Mouse (Mus musculus): ENCODE data around the gene Tgfbr3. TPM values are rescaled to one million over a fixed set of nuclear protein-coding genes. Genes with fewer than 3 reads are reported as not detected.

The Tgfbr3 gene
- polyA plus RNA-seq, 1 experiment from 2014 or later: 12.4 TPM

DNA sequence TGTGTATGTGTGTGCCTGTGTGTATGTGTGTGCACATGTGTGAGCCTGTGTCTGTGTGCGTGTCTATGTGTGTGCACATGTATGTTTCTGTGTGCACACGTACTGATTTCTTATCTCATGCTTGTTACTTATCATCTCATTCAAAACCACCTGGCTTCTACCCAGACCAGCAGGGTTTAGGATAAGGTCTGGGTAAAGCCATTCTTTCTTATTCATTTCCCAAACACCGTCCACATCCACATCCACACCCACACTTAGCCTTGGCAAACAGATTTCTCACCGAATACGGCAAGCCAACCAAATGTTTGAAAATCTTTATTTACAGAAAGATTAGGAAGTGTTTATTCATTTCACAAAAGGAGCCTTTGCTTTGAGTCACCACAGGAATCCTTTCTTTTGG is 191.4 kb downstream of the Tgfbr3 start:
- H3K36me3 ChIP-seq (ENCODE audit: control insufficient read depth, insufficient read depth, low read length): no peaks in the 10 kb centered on the region
- H3K27me3 ChIP-seq (ENCODE audit: control insufficient read depth, insufficient read depth, low read length): no peaks in the 10 kb centered on the region
- DNase-seq (ENCODE audit: low spot score) (no peak), ATAC-seq (ENCODE audit: insufficient number of reproducible peaks, low FRiP score, low TSS enrichment, low read depth) (no peak)
- 86% methylated on average over 5 of the region's 5 CpGs for WGBS
- H3K27ac ChIP-seq (replicated peaks; ENCODE audit: low read depth, low read length): no peak overlapping the region
- H3K4me2 ChIP-seq (ENCODE audit: low read depth, severe bottlenecking): no peak overlapping the region
- H3K9ac ChIP-seq (ENCODE audit: low read length): no peak overlapping the region
- H3K9me3 ChIP-seq (ENCODE audit: control insufficient read depth, low read length): no peaks in the 10 kb centered on the region
- H3K4me1 ChIP-seq (ENCODE audit: control insufficient read depth, insufficient read depth, low read length): no peaks in the 10 kb centered on the region
- no peak overlapping the region for H3K4me3 ChIP-seq (ENCODE audit: low read depth, low read length)

- ATAC-seq (ENCODE audit: insufficient number of reproducible peaks, low FRiP score, low TSS enrichment, low read depth): no peak
- no peak overlapping the region for H3K27ac ChIP-seq (replicated peaks; ENCODE audit: low read depth, low read length)
- no peaks in the 10 kb centered on the region for H3K27me3 ChIP-seq (ENCODE audit: control insufficient read depth, insufficient read depth, low read length)
- H3K4me3 ChIP-seq (ENCODE audit: low read depth, low read length): no peak overlapping the region
- H3K36me3 ChIP-seq (ENCODE audit: control insufficient read depth, insufficient read depth, low read length): no peaks in the 10 kb centered on the region
- H3K4me2 ChIP-seq (ENCODE audit: low read depth, severe bottlenecking): no peak overlapping the region
- no peak overlapping the region for H3K9ac ChIP-seq (ENCODE audit: low read length)
- no peaks in the 10 kb centered on the region for H3K9me3 ChIP-seq (ENCODE audit: control insufficient read depth, low read length)
- no peaks in the 10 kb centered on the region for H3K4me1 ChIP-seq (ENCODE audit: control insufficient read depth, insufficient read depth, low read length)
- 65% methylated on average over 7 of the region's 7 CpGs for WGBS
- no peak for DNase-seq (ENCODE audit: low spot score)
These were observed 192.1 kb downstream of the Tgfbr3 start for GRCm38 (mm10) chr5:107097314-107097713.

GRCm38 (mm10) chr5:107094233-107094632 is 195.2 kb downstream of the Tgfbr3 start:
- ATAC-seq (ENCODE audit: insufficient number of reproducible peaks, low FRiP score, low TSS enrichment, low read depth): no peak
- DNase-seq (ENCODE audit: low spot score): no peak

DNA sequence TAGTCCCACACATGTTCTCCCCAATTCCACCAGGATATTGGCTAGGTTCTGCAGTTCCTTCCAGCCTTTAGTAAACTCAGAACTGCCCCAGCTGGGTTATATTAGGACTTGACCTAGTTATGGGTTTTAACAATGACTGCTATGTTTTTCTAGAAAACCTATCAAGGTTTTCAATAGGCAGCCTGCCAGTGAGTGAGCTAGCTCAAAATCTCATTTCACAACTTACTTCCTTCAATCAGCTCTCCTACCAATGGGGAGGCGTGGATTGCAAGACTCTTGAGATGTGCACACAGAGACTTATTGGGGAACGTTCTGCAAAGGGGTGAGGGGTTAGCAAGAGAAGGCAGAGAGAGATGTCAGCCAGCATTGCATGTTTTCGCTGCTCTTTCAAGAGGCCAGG is 196.2 kb downstream of the Tgfbr3 start:
- Histone ChIP-seq H3K9ac (ENCODE audit: low read length) (no peak overlapping the region), H3K4me1 (ENCODE audit: control insufficient read depth, insufficient read depth, low read length) (0 out of 2 replicates have a peak, but pooled peaks cover 6% of the 10 kb centered on the region), H3K4me3 (ENCODE audit: low read depth, low read length) (no peak overlapping the region), H3K36me3 (ENCODE audit: control insufficient read depth, insufficient read depth, low read length) (no peaks in the 10 kb centered on the region), H3K4me2 (ENCODE audit: low read depth, severe bottlenecking) (no peak overlapping the region), H3K27me3 (ENCODE audit: control insufficient read depth, insufficient read depth, low read length) (no peaks in the 10 kb centered on the region), H3K27ac (replicated peaks; ENCODE audit: low read depth, low read length) (no peak overlapping the region), H3K9me3 (ENCODE audit: control insufficient read depth, low read length) (no peaks in the 10 kb centered on the region)
- no peak for ATAC-seq (ENCODE audit: insufficient number of reproducible peaks, low FRiP score, low TSS enrichment, low read depth)
- 82% methylated on average over 3 of the region's 3 CpGs for WGBS
- no peak for DNase-seq (ENCODE audit: low spot score)

More at GRCm38 (mm10) chr5:107094233-107094632, 195.2 kb downstream of the Tgfbr3 start:
- 36% methylated on average over 5 of the region's 5 CpGs for WGBS
- Histone ChIP-seq H3K36me3 (ENCODE audit: control insufficient read depth, insufficient read depth, low read length) (no peaks in the 10 kb centered on the region), H3K4me2 (ENCODE audit: low read depth, severe bottlenecking) (no peak overlapping the region), H3K4me1 (ENCODE audit: control insufficient read depth, insufficient read depth, low read length) (0 out of 2 replicates have a peak, but pooled peaks cover 6% of the 10 kb centered on the region), H3K9ac (ENCODE audit: low read length) (no peak overlapping the region), H3K4me3 (ENCODE audit: low read depth, low read length) (no peak overlapping the region), H3K27ac (replicated peaks; ENCODE audit: low read depth, low read length) (no peak overlapping the region), H3K27me3 (ENCODE audit: control insufficient read depth, insufficient read depth, low read length) (no peaks in the 10 kb centered on the region), H3K9me3 (ENCODE audit: control insufficient read depth, low read length) (no peaks in the 10 kb centered on the region)

- ATAC-seq (ENCODE audit: insufficient number of reproducible peaks, low FRiP score, low TSS enrichment, low read depth) (no peak), DNase-seq (ENCODE audit: low spot score) (no peak)
- H3K9ac ChIP-seq (ENCODE audit: low read length): no peak overlapping the region
- no peak overlapping the region for H3K4me3 ChIP-seq (ENCODE audit: low read depth, low read length)
- peaks cover 15% of the 10 kb centered on the region; the same call in 1 of the 2 replicates for H3K4me1 ChIP-seq (ENCODE audit: control insufficient read depth, insufficient read depth, low read length)
- no peak overlapping the region for H3K4me2 ChIP-seq (ENCODE audit: low read depth, severe bottlenecking)
- no peaks in the 10 kb centered on the region for H3K36me3 ChIP-seq (ENCODE audit: control insufficient read depth, insufficient read depth, low read length)
- no peaks in the 10 kb centered on the region for H3K9me3 ChIP-seq (ENCODE audit: control insufficient read depth, low read length)
- no peaks in the 10 kb centered on the region for H3K27me3 ChIP-seq (ENCODE audit: control insufficient read depth, insufficient read depth, low read length)
- no peak overlapping the region for H3K27ac ChIP-seq (replicated peaks; ENCODE audit: low read depth, low read length)
- 71% methylated on average over 8 of the region's 8 CpGs for WGBS
These were observed 197.3 kb downstream of the Tgfbr3 start for GRCm38 (mm10) chr5:107092137-107092536.

- no peaks in the 10 kb centered on the region for H3K36me3 ChIP-seq (ENCODE audit: control insufficient read depth, insufficient read depth, low read length)
- no peaks in the 10 kb centered on the region for H3K9me3 ChIP-seq (ENCODE audit: control insufficient read depth, low read length)
- no peaks in the 10 kb centered on the region for H3K27me3 ChIP-seq (ENCODE audit: control insufficient read depth, insufficient read depth, low read length)
- no peak for DNase-seq (ENCODE audit: low spot score)
- 51% methylated on average over 5 of the region's 5 CpGs for WGBS
- H3K4me3 ChIP-seq (ENCODE audit: low read depth, low read length): no peak overlapping the region
- no peak overlapping the region for H3K27ac ChIP-seq (replicated peaks; ENCODE audit: low read depth, low read length)
- peaks cover 16% of the 10 kb centered on the region; the same call in 1 of the 2 replicates for H3K4me1 ChIP-seq (ENCODE audit: control insufficient read depth, insufficient read depth, low read length)
- H3K4me2 ChIP-seq (ENCODE audit: low read depth, severe bottlenecking): no peak overlapping the region
- no peak overlapping the region for H3K9ac ChIP-seq (ENCODE audit: low read length)
- ATAC-seq (ENCODE audit: insufficient number of reproducible peaks, low FRiP score, low TSS enrichment, low read depth): no peak
These were observed 199.5 kb downstream of the Tgfbr3 start for GRCm38 (mm10) chr5:107089966-107090365.

- DNase-seq (ENCODE audit: low spot score) (peak; percentile 57), ATAC-seq (ENCODE audit: insufficient number of reproducible peaks, low FRiP score, low TSS enrichment, low read depth) (peak; percentile 76)
- Histone ChIP-seq H3K27me3 (ENCODE audit: control insufficient read depth, insufficient read depth, low read length) (no peaks in the 10 kb centered on the region), H3K4me2 (ENCODE audit: low read depth, severe bottlenecking) (no peak overlapping the region; the same call in 1 of the 2 replicates), H3K4me1 (ENCODE audit: control insufficient read depth, insufficient read depth, low read length) (peaks cover 16% of the 10 kb centered on the region; the same call in 1 of the 2 replicates), H3K27ac (replicated peaks; ENCODE audit: low read depth, low read length) (no peak overlapping the region), H3K36me3 (ENCODE audit: control insufficient read depth, insufficient read depth, low read length) (no peaks in the 10 kb centered on the region), H3K9me3 (ENCODE audit: control insufficient read depth, low read length) (no peaks in the 10 kb centered on the region), H3K4me3 (ENCODE audit: low read depth, low read length) (no peak overlapping the region), H3K9ac (ENCODE audit: low read length) (no peak overlapping the region)
- 54% methylated on average over 12 of the region's 12 CpGs for WGBS
These were observed 201.3 kb downstream of the Tgfbr3 start for GRCm38 (mm10) chr5:107087829-107088808.

DNA sequence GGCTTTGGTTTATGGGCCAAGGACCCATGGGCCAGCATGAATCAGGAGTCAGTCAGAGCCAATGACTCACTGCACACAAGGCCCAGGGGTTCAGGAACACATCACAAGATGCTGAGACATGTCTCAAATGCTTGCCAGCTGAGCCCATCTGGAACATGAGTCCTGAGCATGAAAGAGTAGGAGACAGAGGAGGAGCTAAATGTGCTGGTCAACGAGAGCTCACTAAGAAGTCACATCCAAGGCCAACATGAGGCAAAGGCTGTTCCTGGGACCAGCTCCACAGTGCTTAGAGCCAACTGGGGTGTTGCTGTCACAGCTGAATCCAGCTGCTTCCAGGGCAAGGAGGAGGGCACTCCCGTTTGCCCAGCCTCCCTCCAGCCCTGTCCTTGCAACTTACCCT is 202.1 kb downstream of the Tgfbr3 start:
- no peak overlapping the region for H3K4me3 ChIP-seq (ENCODE audit: low read depth, low read length)
- H3K4me1 ChIP-seq (ENCODE audit: control insufficient read depth, insufficient read depth, low read length): peaks cover 16% of the 10 kb centered on the region; the same call in 1 of the 2 replicates
- no peaks in the 10 kb centered on the region for H3K36me3 ChIP-seq (ENCODE audit: control insufficient read depth, insufficient read depth, low read length)
- DNase-seq (ENCODE audit: low spot score) (no peak), ATAC-seq (ENCODE audit: insufficient number of reproducible peaks, low FRiP score, low TSS enrichment, low read depth) (no peak)
- 52% methylated on average over 2 of the region's 2 CpGs for WGBS
- H3K27ac ChIP-seq (replicated peaks; ENCODE audit: low read depth, low read length): no peak overlapping the region
- H3K27me3 ChIP-seq (ENCODE audit: control insufficient read depth, insufficient read depth, low read length): no peaks in the 10 kb centered on the region
- no peak overlapping the region for H3K4me2 ChIP-seq (ENCODE audit: low read depth, severe bottlenecking)
- H3K9ac ChIP-seq (ENCODE audit: low read length): no peak overlapping the region
- H3K9me3 ChIP-seq (ENCODE audit: control insufficient read depth, low read length): no peaks in the 10 kb centered on the region
